Mouse (Mus musculus): ENCODE measurements around the gene Pnpla2.

DNA sequence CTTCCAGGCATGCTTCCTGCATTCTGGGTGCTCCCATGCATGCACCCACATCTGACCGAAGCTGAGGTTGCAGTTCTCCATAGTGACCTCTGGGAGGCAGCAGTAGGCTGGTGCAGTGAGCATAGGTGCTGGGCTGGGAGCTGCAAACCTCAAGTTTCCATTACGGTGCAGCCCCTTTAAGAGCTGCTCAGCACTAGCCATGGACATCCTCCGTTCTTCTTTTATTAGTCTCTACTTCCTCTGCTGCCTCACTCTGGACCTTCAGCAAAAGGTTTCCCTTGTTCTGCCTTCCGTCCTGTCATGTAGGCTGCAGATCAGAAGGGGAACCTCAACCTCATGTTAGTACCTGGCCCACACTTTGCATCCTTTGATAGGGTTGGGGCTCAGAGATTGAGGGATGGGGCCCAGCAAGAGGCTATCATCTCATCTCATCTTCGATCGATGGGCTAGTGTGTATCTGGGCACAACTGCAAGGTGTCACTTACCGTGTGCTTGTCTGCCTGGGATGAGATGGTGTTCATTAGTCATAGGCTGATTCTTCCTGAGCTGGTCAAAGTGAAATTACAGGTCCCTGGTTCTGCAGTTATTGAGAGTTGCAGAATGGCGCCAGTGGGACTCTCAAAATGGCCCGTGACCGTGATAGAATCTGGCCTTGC is 26.0 kb downstream of the Pnpla2 start:
- TF ChIP-seq CTCF (IDR thresholded peaks at IDR 0.05; ENCODE audit: low read depth), result peak; percentile 94
- TF ChIP-seq EP300 (IDR thresholded peaks at IDR 0.05; ENCODE audit: low read depth), result no peak

Data from heart, postnatal 0 days (tissue).